Mouse (Mus musculus) cerebellum, adult 8-10 months (tissue): ENCODE data around the gene Dgki.

ENCODE experiments used
- DNase-seq: peaks from one replicate; pipeline ENCODE4 v3.0.0; 2022

Gene Dgki

GRCm38 (mm10) chr6:36903159-36903794 is 396.7 kb downstream of the Dgki start:
- DNase-seq = no peak

- DNase-seq = no peak
Observed at GRCm38 (mm10) chr6:36899872-36900271, 400.1 kb downstream of the Dgki start.

- no peak for DNase-seq
Observed at GRCm38 (mm10) chr6:36898412-36898811, 401.6 kb downstream of the Dgki start.

GRCm38 (mm10) chr6:36897616-36898149 is 402.3 kb downstream of the Dgki start:
- no peak for DNase-seq

GRCm38 (mm10) chr6:36896656-36897055 is 403.3 kb downstream of the Dgki start:
- no peak for DNase-seq

- DNase-seq = no peak
Observed at GRCm38 (mm10) chr6:36891820-36892219, 408.2 kb downstream of the Dgki start.

- DNase-seq = no peak
Observed at GRCm38 (mm10) chr6:36890776-36891175, 409.2 kb downstream of the Dgki start.

- DNase-seq = no peak
Observed at GRCm38 (mm10) chr6:36890296-36890695, 409.7 kb downstream of the Dgki start.

- DNase-seq = no peak
Observed at GRCm38 (mm10) chr6:36881309-36881708, 418.7 kb downstream of the Dgki start.

GRCm38 (mm10) chr6:36880643-36881263 is 419.2 kb downstream of the Dgki start:
- no peak for DNase-seq

- no peak for DNase-seq
Observed at GRCm38 (mm10) chr6:36877399-36877798, 422.6 kb downstream of the Dgki start.

- DNase-seq = no peak
Observed at GRCm38 (mm10) chr6:36876426-36876825, 423.6 kb downstream of the Dgki start.

- no peak for DNase-seq
Observed at GRCm38 (mm10) chr6:36875926-36876325, 424.1 kb downstream of the Dgki start.

GRCm38 (mm10) chr6:36872876-36873275 is 427.1 kb downstream of the Dgki start:
- DNase-seq = no peak

GRCm38 (mm10) chr6:36868217-36868616 is 431.8 kb downstream of the Dgki start:
- DNase-seq = no peak

- DNase-seq = no peak
Observed at GRCm38 (mm10) chr6:36858258-36859041, 441.5 kb downstream of the Dgki start.

GRCm38 (mm10) chr6:36857627-36858257 is 442.2 kb downstream of the Dgki start:
- no peak for DNase-seq

- peak; percentile 50 for DNase-seq
Observed at GRCm38 (mm10) chr6:36850422-36851129, 449.4 kb downstream of the Dgki start.

- no peak for DNase-seq
Observed at GRCm38 (mm10) chr6:36845288-36845687, 454.7 kb downstream of the Dgki start.

GRCm38 (mm10) chr6:36844258-36844657 is 455.7 kb downstream of the Dgki start:
- peak; percentile 71 for DNase-seq

GRCm38 (mm10) chr6:36843031-36843488 is 456.9 kb downstream of the Dgki start:
- no peak for DNase-seq
